Mouse (Mus musculus): ENCODE data around the gene Pcyt1b.

- no peak for TF ChIP-seq UBTF (IDR thresholded peaks at IDR 0.05; ENCODE audit: low read depth, low read length)
- TF ChIP-seq E2F4 (IDR thresholded peaks at IDR 0.05; ENCODE audit: insufficient replicate concordance, low read depth, low read length), result no peak
- no peak for TF ChIP-seq POLR2A (IDR thresholded peaks at IDR 0.05; ENCODE audit: low read depth, low read length)
- TF ChIP-seq CTCF (conservative IDR thresholded peaks at IDR 0.05 in 1 of 2, IDR thresholded peaks at IDR 0.05 in 1 of 2; ENCODE audit: low read depth in 2 of 2, low read length in 2 of 2), result no peak
- TF ChIP-seq USF1 (IDR thresholded peaks at IDR 0.05; ENCODE audit: low read depth, low read length), result no peak
- no peak for TF ChIP-seq TCF12 (IDR thresholded peaks at IDR 0.05; ENCODE audit: low read depth, low read length)
- TF ChIP-seq EP300 (IDR thresholded peaks at IDR 0.05; ENCODE audit: low read length), result no peak
Measured at GRCm38 (mm10) chrX:93712566-93712965, 57.9 kb downstream of the Pcyt1b start.
